Mouse (Mus musculus) cerebellum, postnatal 36 days (tissue): ENCODE results near the gene Gpx3.
"Not testable (repeated sequence)": the region's sequence is repeated elsewhere in the genome, so short reads cannot be mapped to it uniquely, and the experiment has no call there.

ENCODE experiments used
- DNase-seq, 2 experiments: peaks; one replicate each; pipeline ENCODE4 v3.0.0; 2021 to 2022; ENCODE audit warnings: mixed read lengths in 2 of 2

Gpx3 gene

GRCm38 (mm10) chr11:54902333-54903323 lies at the start of gene Gpx3:
Gene Gpx3, plus strand, starts transcription at chr11:54902453.
- DNase-seq, result peak; percentile 74

- not testable (repeated sequence) for DNase-seq
Measured at GRCm38 (mm10) chr11:54858880-54859279, 43.4 kb upstream of the Gpx3 start.

- DNase-seq, result no peak
Measured at GRCm38 (mm10) chr11:54859322-54860165, 42.7 kb upstream of the Gpx3 start.

DNA sequence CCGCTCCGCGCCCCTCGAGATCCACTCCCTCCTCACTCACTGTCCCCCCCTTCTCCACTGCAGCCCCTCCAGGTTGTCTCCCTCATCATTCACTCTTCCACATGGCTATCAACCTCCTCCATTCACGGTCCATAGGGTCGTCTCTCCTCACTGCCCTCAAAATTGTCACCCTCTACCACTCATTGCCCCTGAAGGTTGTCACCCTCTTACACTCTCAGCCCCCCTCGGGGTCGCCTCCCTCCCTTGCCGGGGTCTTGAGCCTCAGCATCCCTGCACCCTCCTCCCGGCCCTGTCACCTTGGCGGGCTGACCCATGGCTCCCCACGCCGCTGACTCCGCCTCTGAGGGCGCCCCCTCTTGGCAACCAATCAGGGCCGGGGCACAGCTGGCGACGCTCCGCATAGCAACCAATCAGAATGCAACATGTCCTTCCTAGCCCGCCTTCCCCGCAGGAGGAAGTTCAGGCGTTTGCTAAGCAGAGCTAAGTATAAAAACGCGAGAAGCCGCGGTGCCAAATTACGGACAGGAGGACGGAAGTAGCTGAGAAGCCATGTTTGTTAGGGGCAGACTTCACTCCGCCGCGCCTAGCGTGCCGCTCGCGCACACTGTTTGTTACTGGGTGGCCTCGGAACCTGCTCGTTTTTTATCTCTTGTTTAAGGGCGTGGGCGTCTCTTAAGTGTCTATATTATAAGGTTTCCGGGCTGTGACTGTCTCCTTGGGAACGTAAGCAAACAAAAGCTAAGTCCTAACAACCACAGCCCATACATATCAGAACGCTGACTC lies 41.8 kb upstream of the Gpx3 start, which contains the start of gene Lyrm7:
Lyrm7 (minus strand) TSS at position 661 of the 783 bp plus-strand sequence.
- DNase-seq, result peak; percentile 97 to 98

GRCm38 (mm10) chr11:54861471-54862420 lies 40.5 kb upstream of the Gpx3 start:
- no peak for DNase-seq

DNA sequence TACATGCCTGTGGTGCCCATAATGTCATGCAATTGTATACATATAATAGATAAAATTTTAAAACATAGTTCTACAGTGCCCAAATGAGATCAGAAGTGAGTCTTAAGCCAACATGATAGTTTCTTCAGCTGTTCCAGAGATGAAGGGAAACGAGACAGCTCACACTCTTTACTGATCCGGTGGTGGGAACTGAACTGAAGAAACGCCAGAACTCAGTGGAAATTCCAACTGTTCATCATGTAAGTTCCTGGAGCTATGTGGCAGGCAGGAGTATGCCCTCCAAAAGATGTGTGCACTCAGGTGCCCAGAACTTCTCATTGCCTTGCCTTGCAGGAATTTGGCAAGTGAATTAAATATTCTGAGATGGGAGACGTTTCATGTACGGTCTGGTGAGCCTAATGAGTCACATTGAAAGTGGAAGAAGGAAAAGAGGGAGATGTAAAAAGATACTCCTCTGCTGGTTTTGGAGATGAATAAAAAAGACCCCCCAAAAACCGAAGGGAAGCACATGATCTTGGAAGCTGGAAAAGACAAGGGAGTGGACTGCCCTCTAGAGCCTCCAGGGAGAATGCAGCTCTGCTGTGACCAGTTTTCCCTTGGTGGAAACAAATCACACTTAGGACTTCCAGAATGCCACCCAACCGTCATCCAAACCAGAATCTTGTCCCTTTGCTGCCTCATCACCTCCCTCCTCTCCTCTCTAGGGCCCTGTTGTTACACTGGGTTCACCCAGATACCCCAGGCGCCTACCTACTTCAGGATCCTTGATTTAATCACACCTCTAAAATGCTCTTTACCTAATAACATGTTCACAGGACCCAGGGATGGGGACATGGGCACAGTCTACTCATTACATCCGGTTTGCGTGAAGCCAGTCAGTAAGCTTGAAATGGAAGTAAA lies 39.4 kb upstream of the Gpx3 start:
- DNase-seq, result peak; percentile 60 to 73

GRCm38 (mm10) chr11:54865330-54866085 lies 36.7 kb upstream of the Gpx3 start:
- DNase-seq, result no peak

DNA sequence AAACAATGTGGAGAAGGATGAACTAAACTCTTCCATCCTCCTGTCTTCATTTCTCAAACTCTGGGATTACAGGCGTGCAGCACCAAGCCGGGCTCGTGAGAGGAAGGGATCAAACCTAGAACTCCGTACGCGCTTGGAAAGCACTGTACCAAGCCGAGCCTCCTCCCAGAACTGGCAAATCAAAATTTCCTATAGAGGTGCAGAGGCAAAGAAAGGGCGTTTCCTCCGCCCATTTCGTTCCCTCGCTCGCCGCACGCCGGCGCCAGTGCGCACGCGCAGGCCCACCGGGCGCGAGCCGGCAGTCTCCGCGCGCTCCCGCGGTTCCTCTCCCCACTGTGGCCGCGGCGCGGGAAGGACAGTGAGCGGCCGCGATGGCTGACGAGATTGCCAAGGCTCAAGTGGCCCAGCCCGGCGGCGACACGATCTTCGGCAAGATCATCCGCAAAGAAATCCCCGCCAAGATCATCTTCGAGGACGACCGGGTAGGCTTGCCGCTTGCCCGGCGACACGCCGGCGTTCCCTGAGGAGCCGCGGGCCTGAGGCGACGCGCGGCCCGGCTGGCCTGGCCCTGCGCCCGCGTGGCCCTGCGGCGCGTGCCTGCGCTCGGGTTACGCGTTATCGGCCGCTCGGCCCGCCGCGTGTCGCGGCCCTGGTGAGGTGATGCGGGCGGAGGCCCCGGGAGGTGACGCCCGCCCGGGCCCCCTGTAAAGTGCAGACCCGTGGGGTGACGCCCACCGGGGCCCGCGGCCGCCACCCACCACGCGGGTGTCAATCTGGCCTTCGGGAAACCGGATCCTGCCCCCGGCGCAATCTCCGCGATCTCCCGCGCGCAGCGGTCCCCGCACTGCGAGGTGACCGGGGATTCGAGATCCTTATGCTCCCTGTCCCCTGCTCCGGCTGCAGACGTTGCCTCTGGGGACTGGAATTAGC lies 35.9 kb upstream of the Gpx3 start, which contains the start of gene Hint1:
Hint1 (plus strand) TSS at position 265 of the 930 bp plus-strand sequence.
- peak; percentile 93 to 95 for DNase-seq

- DNase-seq, result no peak
Measured at GRCm38 (mm10) chr11:54867049-54867385, 35.2 kb upstream of the Gpx3 start.

DNA sequence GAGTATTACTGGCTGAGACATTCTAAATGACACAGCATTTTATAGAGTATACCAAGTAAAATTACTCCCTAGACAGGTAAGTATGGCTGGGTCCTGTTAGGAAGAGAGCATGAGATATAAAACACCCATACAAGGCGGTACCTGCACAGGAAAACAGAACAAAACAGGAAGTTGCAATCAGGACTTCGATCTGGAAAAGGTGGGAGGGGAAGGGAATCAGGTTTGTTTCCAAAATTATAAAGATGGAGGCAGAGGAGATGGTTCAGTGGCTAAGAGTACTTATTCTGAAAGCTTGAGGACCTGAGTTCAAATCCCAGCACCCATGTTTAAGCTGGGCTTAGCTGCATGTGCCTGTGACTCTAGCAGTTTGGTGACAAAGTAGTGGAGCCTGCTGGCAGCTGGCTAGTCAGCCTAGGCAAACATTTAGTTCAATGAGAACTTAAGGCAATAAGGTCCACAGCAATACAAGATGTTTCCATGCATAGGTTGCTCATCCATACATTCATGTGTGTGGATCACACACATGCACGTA lies 34.3 kb upstream of the Gpx3 start:
- no peak for DNase-seq

- DNase-seq, result no peak
Measured at GRCm38 (mm10) chr11:54868445-54868844, 33.8 kb upstream of the Gpx3 start.

DNA sequence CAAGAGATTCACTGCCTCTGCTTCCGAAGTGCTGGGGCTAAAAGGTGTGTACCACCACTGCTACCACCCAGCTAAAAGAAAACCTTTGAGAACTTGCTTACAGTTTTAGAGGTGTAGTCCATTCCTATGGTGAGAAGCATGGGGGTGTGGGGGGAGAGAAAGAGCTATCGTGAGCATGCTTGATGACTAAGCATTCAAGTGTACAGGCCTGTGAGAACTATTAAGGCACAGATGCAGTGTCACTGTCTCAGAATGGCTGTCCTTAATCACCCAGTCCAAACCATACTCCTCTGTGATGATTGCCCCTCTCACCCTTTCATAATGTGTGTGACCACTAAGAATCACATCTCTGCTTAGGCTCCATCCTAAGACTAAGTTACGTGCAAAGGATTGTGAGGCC lies 32.9 kb upstream of the Gpx3 start:
- DNase-seq, result no peak

DNA sequence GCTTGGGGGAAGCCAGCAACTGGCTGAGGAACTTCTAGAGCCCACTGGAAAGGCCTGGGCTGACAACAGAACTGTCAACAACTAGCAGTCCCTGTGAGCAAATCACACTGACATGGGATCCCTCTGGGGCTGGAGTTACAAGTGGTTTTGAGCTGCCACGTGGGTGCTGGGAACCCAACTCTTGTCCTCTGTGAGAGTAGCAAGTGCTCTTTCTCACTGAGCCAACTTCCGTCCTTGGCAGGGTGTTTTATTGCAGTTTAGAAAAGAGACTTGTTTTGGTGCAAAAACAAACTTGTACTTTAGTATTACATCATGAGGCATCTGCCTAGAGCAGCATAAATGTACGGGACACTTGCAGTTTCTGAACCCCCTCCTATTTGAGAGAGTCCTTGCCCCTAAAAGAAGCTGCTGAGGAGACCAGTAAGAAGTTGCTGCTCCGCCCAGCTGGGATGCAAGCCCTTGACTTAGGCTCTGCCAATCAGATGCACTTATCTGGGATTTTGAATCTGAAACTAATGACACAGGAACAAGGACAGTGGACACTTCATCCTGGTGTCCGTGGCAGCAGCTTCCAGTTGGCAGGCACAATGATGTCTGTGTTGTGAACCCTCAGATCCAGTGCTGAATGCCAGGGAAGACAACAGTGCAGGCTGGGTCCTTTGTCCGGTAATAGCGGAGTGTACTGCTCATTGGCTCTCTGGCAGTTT lies 30.3 kb upstream of the Gpx3 start:
- DNase-seq, result no peak

GRCm38 (mm10) chr11:54876031-54876430 lies 26.2 kb upstream of the Gpx3 start:
- no peak for DNase-seq

- DNase-seq, result no peak
Measured at GRCm38 (mm10) chr11:54878893-54879292, 23.4 kb upstream of the Gpx3 start.

GRCm38 (mm10) chr11:54879434-54879833 lies 22.8 kb upstream of the Gpx3 start:
- peak in 1 of 2 experiments; percentile 43 for DNase-seq

DNA sequence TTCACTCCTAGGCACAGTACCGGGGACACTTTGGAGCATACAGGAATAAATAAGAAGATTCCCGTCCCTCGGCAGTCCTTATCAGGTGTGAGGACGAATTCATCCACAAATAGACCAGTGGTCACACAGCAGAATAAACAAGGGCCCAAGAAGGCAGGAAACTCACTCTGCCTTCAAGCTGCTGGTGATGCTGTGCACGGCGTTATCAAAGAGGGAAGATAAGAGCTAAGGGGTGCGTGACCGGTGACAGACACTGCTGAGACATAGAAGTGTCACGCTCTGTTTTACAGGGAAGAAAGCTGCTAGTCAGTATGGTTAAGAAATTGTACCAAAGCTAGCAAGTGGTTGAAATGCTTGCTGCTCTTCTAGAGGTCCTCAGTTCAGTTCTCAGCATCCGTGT lies 22.3 kb upstream of the Gpx3 start:
- no peak for DNase-seq
